Mouse (Mus musculus): ENCODE measurements around the gene Orai2.

- TF ChIP-seq CTCF (IDR thresholded peaks at IDR 0.05; ENCODE audit: control insufficient read depth, insufficient read depth, insufficient read length), result no peak
- no peak for TF ChIP-seq FOSL1 (IDR thresholded peaks at IDR 0.05; ENCODE audit: insufficient read depth, low read length, poor library complexity, severe bottlenecking)
- TF ChIP-seq MYOD1 (IDR thresholded peaks at IDR 0.05; ENCODE audit: control insufficient read depth, insufficient read length, low read depth), result no peak
- TF ChIP-seq MAX (IDR thresholded peaks at IDR 0.05), result no peak
These were observed 1.1 kb upstream of the Orai2 start for GRCm38 (mm10) chr5:136171363-136172341.

Data from C2C12 (cell line).